Mouse (Mus musculus): ENCODE results near the gene Trip6. TPM values are rescaled to one million over a fixed set of nuclear protein-coding genes. Genes with fewer than 3 reads are reported as not detected.
"Not testable (repeated sequence)": the region's sequence is repeated elsewhere in the genome, so short reads cannot be mapped to it uniquely, and the experiment has no call there.

The Trip6 gene
- polyA plus RNA-seq, 1 experiment from 2014 or later = 61.1 TPM

GRCm38 (mm10) chr5:137290677-137291076 is 23.5 kb downstream of the Trip6 start:
- Histone ChIP-seq H3K9me3 (replicated peaks) (no peaks in the 10 kb centered on the region), H3K36me3 (peaks cover 10% of the 10 kb centered on the region), H3K4me3 (peak overlapping the region; percentile 61), H3K27me3 (ENCODE audit: low read depth, poor library complexity, severe bottlenecking) (peaks cover 63% of the 10 kb centered on the region), H3K27ac (replicated peaks) (peak overlapping the region; percentile 49; the same call in 1 of the 2 replicates), H3K4me1 (peaks cover 79% of the 10 kb centered on the region)
- DNase-seq (ENCODE audit: low spot score) = peak; percentile 65
- WGBS = 22% methylated on average over 15 of the region's 15 CpGs

GRCm38 (mm10) chr5:137289591-137290365 is 24.4 kb downstream of the Trip6 start:
- Histone ChIP-seq H3K36me3 (peaks cover under 1% of the 10 kb centered on the region; the same call in 1 of the 2 replicates), H3K27me3 (ENCODE audit: low read depth, poor library complexity, severe bottlenecking) (peaks cover 63% of the 10 kb centered on the region), H3K4me3 (peak overlapping the region; percentile 61), H3K27ac (replicated peaks) (peak overlapping the region; percentile 74), H3K4me1 (peaks cover 70% of the 10 kb centered on the region), H3K9me3 (replicated peaks) (no peaks in the 10 kb centered on the region)
- WGBS = 55% methylated on average over 13 of the region's 13 CpGs
- no peak for DNase-seq (ENCODE audit: low spot score)

GRCm38 (mm10) chr5:137288999-137289470 is 25.2 kb downstream of the Trip6 start:
- Histone ChIP-seq H3K36me3 (no peaks in the 10 kb centered on the region), H3K27me3 (ENCODE audit: low read depth, poor library complexity, severe bottlenecking) (peaks cover 63% of the 10 kb centered on the region), H3K4me3 (peak overlapping the region; percentile 61), H3K4me1 (peaks cover 62% of the 10 kb centered on the region), H3K9me3 (replicated peaks) (0 out of 2 replicates have a peak, but pooled peaks cover 4% of the 10 kb centered on the region), H3K27ac (replicated peaks) (peak overlapping the region; percentile 74)
- DNase-seq (ENCODE audit: low spot score) = peak; percentile 63
- 3% methylated on average over 25 of the region's 25 CpGs for WGBS

- peaks cover 55% of the 10 kb centered on the region for H3K4me1 ChIP-seq
- H3K9me3 ChIP-seq (replicated peaks) = peaks cover 5% of the 10 kb centered on the region; the same call in 1 of the 2 replicates
- H3K4me3 ChIP-seq = peak overlapping the region; percentile 61
- WGBS = under 1% methylated on average over 55 of the region's 65 CpGs
- peak overlapping the region; percentile 74 for H3K27ac ChIP-seq (replicated peaks)
- no peaks in the 10 kb centered on the region for H3K36me3 ChIP-seq
- H3K27me3 ChIP-seq (ENCODE audit: low read depth, poor library complexity, severe bottlenecking) = peaks cover 62% of the 10 kb centered on the region
- peak; percentile 53 for DNase-seq (ENCODE audit: low spot score)
Observed at GRCm38 (mm10) chr5:137287953-137288743, 26.1 kb downstream of the Trip6 start.

GRCm38 (mm10) chr5:137287032-137287952 is 26.9 kb downstream of the Trip6 start, which contains the start of gene Ache:
Gene Ache (plus strand): TSS chr5:137287519.
- Histone ChIP-seq H3K4me1 (peaks cover 47% of the 10 kb centered on the region), H3K27me3 (ENCODE audit: low read depth, poor library complexity, severe bottlenecking) (peaks cover 54% of the 10 kb centered on the region), H3K4me3 (peak within 1 kb of the TSS; percentile 61), H3K27ac (replicated peaks) (peak within 1 kb of the TSS; percentile 80), H3K36me3 (no peaks in the 10 kb centered on the region), H3K9me3 (replicated peaks) (peaks cover 5% of the 10 kb centered on the region; the same call in 1 of the 2 replicates)
- peak; percentile 75 for DNase-seq (ENCODE audit: low spot score)
- under 1% methylated on average over 40 of the region's 40 CpGs for WGBS

- Histone ChIP-seq H3K9me3 (replicated peaks) (peaks cover 5% of the 10 kb centered on the region; the same call in 1 of the 2 replicates), H3K27me3 (ENCODE audit: low read depth, poor library complexity, severe bottlenecking) (peaks cover 47% of the 10 kb centered on the region), H3K27ac (replicated peaks) (peak overlapping the region; percentile 80), H3K4me1 (peaks cover 47% of the 10 kb centered on the region), H3K4me3 (peak overlapping the region; percentile 61), H3K36me3 (no peaks in the 10 kb centered on the region)
- peak; percentile 91 for DNase-seq (ENCODE audit: low spot score)
- WGBS = under 1% methylated on average over 16 of the region's 16 CpGs
Observed at GRCm38 (mm10) chr5:137286655-137287031, 27.6 kb downstream of the Trip6 start.

GRCm38 (mm10) chr5:137285986-137286385 is 28.2 kb downstream of the Trip6 start:
- no peak for DNase-seq (ENCODE audit: low spot score)

GRCm38 (mm10) chr5:137285045-137285444 is 29.2 kb downstream of the Trip6 start:
- peaks cover 31% of the 10 kb centered on the region for H3K27me3 ChIP-seq (ENCODE audit: low read depth, poor library complexity, severe bottlenecking)
- DNase-seq (ENCODE audit: low spot score) = no peak
- H3K27ac ChIP-seq (replicated peaks) = no peak overlapping the region
- no peak overlapping the region for H3K4me3 ChIP-seq
- peaks cover 5% of the 10 kb centered on the region; the same call in 1 of the 2 replicates for H3K9me3 ChIP-seq (replicated peaks)
- WGBS = 63% methylated on average over 5 of the region's 5 CpGs
- no peaks in the 10 kb centered on the region for H3K36me3 ChIP-seq
- peaks cover 37% of the 10 kb centered on the region for H3K4me1 ChIP-seq

More at GRCm38 (mm10) chr5:137285986-137286385, 28.2 kb downstream of the Trip6 start:
- WGBS = 60% methylated on average over 7 of the region's 7 CpGs
- Histone ChIP-seq H3K36me3 (no peaks in the 10 kb centered on the region), H3K27me3 (ENCODE audit: low read depth, poor library complexity, severe bottlenecking) (peaks cover 41% of the 10 kb centered on the region), H3K4me3 (no peak overlapping the region), H3K9me3 (replicated peaks) (peaks cover 5% of the 10 kb centered on the region; the same call in 1 of the 2 replicates), H3K4me1 (peaks cover 46% of the 10 kb centered on the region), H3K27ac (replicated peaks) (no peak overlapping the region)

GRCm38 (mm10) chr5:137284411-137284810 is 29.8 kb downstream of the Trip6 start:
- not testable (repeated sequence) for H3K27ac ChIP-seq (replicated peaks); H3K36me3 ChIP-seq; DNase-seq (ENCODE audit: low spot score); H3K9me3 ChIP-seq (replicated peaks); H3K4me3 ChIP-seq
- Histone ChIP-seq H3K4me1 (peaks cover 31% of the 10 kb centered on the region), H3K27me3 (ENCODE audit: low read depth, poor library complexity, severe bottlenecking) (peaks cover 25% of the 10 kb centered on the region)
- WGBS = 80% methylated on average over 5 of the region's 6 CpGs

- Histone ChIP-seq H3K27me3 (ENCODE audit: low read depth, poor library complexity, severe bottlenecking) (no peaks in the 10 kb centered on the region), H3K9me3 (replicated peaks) (peaks cover 12% of the 10 kb centered on the region; the same call in 1 of the 2 replicates), H3K4me1 (peaks cover 3% of the 10 kb centered on the region), H3K4me3 (no peak overlapping the region), H3K27ac (replicated peaks) (no peak overlapping the region), H3K36me3 (no peaks in the 10 kb centered on the region)
- WGBS = 63% methylated on average over 18 of the region's 18 CpGs
- peak; percentile 31 for DNase-seq (ENCODE audit: low spot score)
Observed at GRCm38 (mm10) chr5:137277360-137278342, 36.6 kb downstream of the Trip6 start.
